Mouse (Mus musculus) midbrain, embryonic 10.5 days (tissue): ENCODE results near the gene Eno1. TPM values are rescaled to one million over a fixed set of nuclear protein-coding genes. Genes with fewer than 3 reads are reported as not detected.
A peak's percentile ranks its signal among the peaks of the same experiment; 100 is the strongest.

Source experiments
- DNase-seq: peaks from one replicate; pipeline ENCODE4 v3.0.0-alpha.2; 2017; ENCODE audit warnings: low spot score
- H3K27ac ChIP-seq: fragments of 300-500 bp; sonication (generic); replicated peaks from 2 replicates; pipeline ENCODE4 v1.5.1; 2016; ENCODE audit warnings: mild to moderate bottlenecking
- H3K27me3 ChIP-seq: fragments of 300-500 bp; sonication (generic); 2 replicates; pipeline ENCODE4 v1.6.1; 2016; ENCODE audit warnings: low read depth, mild to moderate bottlenecking; ENCODE audit not compliant: poor library complexity, severe bottlenecking
- H3K36me3 ChIP-seq: fragments of 300-500 bp; sonication (generic); 2 replicates; pipeline ENCODE4 v1.6.1; 2016; ENCODE audit warnings: mild to moderate bottlenecking, moderate library complexity
- H3K4me1 ChIP-seq: fragments of 300-500 bp; sonication (generic); 2 replicates; pipeline ENCODE4 v1.6.1; 2016
- H3K4me3 ChIP-seq: fragments of 300-500 bp; sonication (generic); 2 replicates; pipeline ENCODE4 v1.5.1; 2016; ENCODE audit warnings: mild to moderate bottlenecking, moderate library complexity
- H3K9me3 ChIP-seq: fragments of 300-500 bp; sonication (generic); replicated peaks from 2 replicates; pipeline ENCODE4 v1.6.1; 2016; ENCODE audit warnings: mild to moderate bottlenecking
- WGBS: fragments of 180-500 bp; shearing (Covaris S2); methylation state at CpG from one replicate; pipeline ENCODE4 v1.1.7; 2016; 5-methylcytosine and 5-hydroxymethylcytosine counted together
- polyA plus RNA-seq: library from polyadenylated mRNA; unstranded; fragments of >200 nt; fragmentation: Nextera tagmentation; extraction: Ambion mirVana; gene quantifications from 2 replicates; pipeline ENCODE4 v1.2.1, GENCODE M21; 2016

Gene Eno1
- 2,531 and 3,331 TPM in 2 replicates for polyA plus RNA-seq

DNA sequence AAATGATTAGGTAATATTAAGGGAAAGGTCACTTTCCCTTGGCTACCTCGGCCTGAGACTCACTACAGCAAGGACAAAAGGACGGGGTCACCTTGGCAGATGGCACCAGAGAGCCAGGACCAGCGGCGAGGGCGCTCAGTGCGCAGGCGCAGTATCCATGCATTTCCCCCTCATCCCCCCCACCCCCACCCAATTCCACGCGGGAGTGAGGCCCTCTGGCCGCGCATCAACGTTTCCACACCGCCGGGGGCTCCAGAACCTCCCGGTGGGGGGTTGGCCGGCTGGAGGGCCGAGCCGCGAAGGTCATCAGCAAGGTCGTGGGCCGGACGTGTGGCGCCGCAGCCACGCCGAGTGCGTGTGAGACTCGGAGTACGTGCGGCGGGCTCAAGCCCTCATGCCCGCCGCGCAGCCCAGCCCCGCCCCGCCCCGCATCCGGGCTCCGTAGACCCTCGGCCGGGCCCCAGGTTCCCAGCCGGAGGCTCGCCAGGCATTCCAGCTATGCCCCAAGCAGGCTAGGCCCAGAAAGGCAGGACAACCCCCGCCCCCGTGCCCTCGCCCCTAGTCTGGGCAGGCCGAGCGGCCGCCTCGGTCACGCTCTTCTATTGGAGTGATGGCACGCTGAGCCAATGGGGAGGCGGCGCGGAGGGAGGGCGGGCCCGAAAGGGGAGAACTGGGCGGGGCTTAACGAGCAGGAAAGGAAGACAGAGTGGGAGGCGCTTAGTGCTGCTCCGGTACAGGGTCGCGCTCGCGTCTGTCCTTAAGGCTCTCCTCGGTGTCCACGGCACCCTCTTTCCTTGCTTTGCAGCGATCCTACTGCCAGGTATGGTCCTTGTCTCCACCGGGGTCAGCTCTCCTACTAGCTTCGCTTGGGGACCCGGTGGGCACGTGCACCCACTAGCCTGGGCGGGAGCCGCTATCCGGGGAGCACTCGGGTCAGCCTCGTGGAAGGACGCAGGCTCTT is at the start of gene Eno1:
Eno1 (plus strand) TSS at position 201 of the 961 bp plus-strand sequence.
- peaks cover 31% of the 10 kb centered on the region for H3K36me3 ChIP-seq
- H3K27me3 ChIP-seq, result peaks cover 4% of the 10 kb centered on the region; the same call in 1 of the 2 replicates
- WGBS, result under 1% methylated on average over 78 of the region's 78 CpGs
- H3K27ac ChIP-seq, result peak within 1 kb of the TSS; percentile 99
- no peaks in the 10 kb centered on the region for H3K9me3 ChIP-seq
- peaks cover 68% of the 10 kb centered on the region for H3K4me1 ChIP-seq
- peak; percentile 100 for DNase-seq
- H3K4me3 ChIP-seq, result peak within 1 kb of the TSS; percentile 95

DNA sequence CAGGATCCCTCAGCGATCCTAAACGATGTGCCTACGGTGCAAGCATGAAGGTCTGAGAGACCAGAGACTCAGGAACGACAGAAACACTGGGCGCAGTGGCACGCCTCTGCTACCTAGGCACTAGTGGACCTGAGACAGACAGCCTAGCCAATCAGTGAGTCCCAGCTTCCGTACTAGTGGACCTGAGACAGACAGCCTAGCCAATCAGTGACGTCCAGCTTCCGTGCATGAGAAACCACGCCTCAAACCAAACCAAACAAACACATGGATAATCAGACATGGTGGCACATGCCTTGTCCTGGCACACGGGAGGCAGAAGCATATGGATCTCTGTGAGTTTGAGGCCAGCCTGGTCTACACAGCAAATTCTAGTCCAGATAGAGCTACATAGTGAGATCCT is 48.3 kb upstream of the Eno1 start:
- Histone ChIP-seq H3K27me3 (no peaks in the 10 kb centered on the region), H3K27ac (no peak overlapping the region), H3K4me3 (no peak overlapping the region), H3K9me3 (no peaks in the 10 kb centered on the region), H3K36me3 (no peaks in the 10 kb centered on the region), H3K4me1 (no peaks in the 10 kb centered on the region)
- WGBS, result 49% methylated on average over 11 of the region's 11 CpGs
- DNase-seq, result no peak

DNA sequence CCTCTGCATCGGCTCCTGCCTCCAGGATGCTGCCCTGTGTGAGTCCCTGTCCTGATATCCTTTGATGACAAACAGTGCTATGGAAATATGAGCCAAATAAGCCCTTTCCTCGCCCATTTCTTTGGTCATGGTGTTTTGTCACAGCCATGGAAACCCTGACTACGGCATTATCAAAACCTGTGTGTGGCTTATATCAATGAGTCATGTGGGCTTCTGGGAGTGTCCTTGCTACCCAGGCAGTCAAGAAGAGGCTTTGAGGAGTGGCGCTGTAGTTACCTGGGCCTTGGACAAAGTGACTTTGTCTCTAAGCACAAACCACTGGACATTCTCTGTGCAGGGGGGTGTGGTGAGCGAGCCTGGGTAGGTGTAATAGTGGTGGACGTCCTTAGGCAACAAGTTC is 44.3 kb upstream of the Eno1 start:
- WGBS, result 88% methylated on average over 6 of the region's 6 CpGs
- H3K27me3 ChIP-seq, result no peaks in the 10 kb centered on the region
- H3K27ac ChIP-seq, result no peak overlapping the region
- H3K4me3 ChIP-seq, result no peak overlapping the region
- no peaks in the 10 kb centered on the region for H3K36me3 ChIP-seq
- H3K4me1 ChIP-seq, result peaks cover under 1% of the 10 kb centered on the region; the same call in 1 of the 2 replicates
- H3K9me3 ChIP-seq, result no peaks in the 10 kb centered on the region
- no peak for DNase-seq

DNA sequence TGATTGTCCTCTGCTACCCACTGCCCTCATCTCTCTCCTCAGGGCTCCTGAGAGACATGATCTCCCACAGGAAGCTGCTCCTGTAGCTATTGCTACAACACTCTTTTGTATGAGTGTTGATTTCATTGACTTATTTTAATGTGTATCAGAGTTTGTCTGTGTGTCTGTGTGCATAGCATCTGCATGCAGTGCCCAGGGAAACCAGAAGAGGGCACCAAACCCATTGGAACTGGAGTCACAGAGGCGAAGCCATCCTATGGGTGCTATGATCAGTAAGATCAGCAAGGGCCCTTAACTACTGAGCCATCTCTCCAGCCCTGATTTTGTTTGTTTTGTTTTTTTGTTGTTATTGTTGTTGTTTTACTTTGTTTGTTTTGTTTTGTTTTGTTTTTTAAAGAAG is 42.6 kb upstream of the Eno1 start:
- 56% methylated on average over 1 of the region's 1 CpGs for WGBS
- peak; percentile 61 for DNase-seq
- peaks cover 3% of the 10 kb centered on the region; the same call in 1 of the 2 replicates for H3K4me1 ChIP-seq
- H3K4me3 ChIP-seq, result no peak overlapping the region
- H3K27ac ChIP-seq, result no peak overlapping the region
- no peaks in the 10 kb centered on the region for H3K9me3 ChIP-seq
- no peaks in the 10 kb centered on the region for H3K36me3 ChIP-seq
- no peaks in the 10 kb centered on the region for H3K27me3 ChIP-seq

DNA sequence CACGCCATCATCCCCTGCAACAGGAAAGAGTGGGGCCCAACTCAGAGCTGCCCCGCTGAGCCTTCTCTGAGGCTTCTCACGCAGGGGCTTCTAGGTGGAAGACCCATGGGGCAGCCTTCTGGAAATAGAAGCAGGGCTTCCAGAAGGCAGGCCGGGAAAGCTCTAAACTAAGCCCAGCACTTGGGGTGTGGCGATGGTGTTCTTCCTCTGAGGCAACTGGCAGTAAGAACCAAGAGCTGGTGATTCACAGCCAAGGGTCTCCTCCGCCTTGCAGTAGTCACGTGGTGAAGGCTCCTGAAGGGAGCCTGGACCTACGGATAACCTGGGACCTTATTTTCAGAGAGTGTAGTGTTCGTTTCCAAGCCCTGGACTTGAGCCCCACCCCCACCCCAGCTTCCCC is 38.3 kb upstream of the Eno1 start:
- H3K27me3 ChIP-seq, result no peaks in the 10 kb centered on the region
- no peak overlapping the region for H3K4me3 ChIP-seq
- WGBS, result 73% methylated on average over 9 of the region's 9 CpGs
- peaks cover 3% of the 10 kb centered on the region; the same call in 1 of the 2 replicates for H3K4me1 ChIP-seq
- H3K9me3 ChIP-seq, result no peaks in the 10 kb centered on the region
- H3K36me3 ChIP-seq, result no peaks in the 10 kb centered on the region
- H3K27ac ChIP-seq, result 0 out of 2 replicates have a peak overlapping the region, but pooled peaks have one; percentile 7
- no peak for DNase-seq

DNA sequence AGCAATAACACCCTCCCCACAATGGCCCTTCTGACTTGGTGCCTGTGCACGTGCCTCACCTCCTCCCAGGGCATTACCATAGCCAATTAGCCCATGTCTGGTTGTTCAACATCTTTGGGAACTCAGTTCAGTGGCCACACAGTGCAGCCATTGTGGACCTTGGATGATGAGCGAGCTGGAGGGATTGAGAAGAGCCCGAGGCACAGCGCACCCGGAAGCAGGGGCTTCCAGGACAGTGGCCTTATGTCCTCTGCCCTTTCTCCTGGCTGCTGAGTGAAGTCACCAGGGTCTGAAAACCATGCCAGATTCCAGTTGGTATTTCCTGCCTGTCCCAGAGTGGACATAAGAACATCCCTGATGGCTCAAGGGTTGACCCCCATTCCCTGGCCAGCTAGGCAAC is 35.3 kb upstream of the Eno1 start, which contains the start of gene Car6:
Car6 (minus strand) TSS at position 101 of the 400 bp plus-strand sequence.
- H3K9me3 ChIP-seq, result no peaks in the 10 kb centered on the region
- peaks cover 8% of the 10 kb centered on the region for H3K4me1 ChIP-seq
- WGBS, result 72% methylated on average over 5 of the region's 5 CpGs
- no peaks in the 10 kb centered on the region for H3K27me3 ChIP-seq
- DNase-seq, result no peak
- no peak within 1 kb of the TSS for H3K27ac ChIP-seq
- no peaks in the 10 kb centered on the region for H3K36me3 ChIP-seq
- H3K4me3 ChIP-seq, result no peak within 1 kb of the TSS

DNA sequence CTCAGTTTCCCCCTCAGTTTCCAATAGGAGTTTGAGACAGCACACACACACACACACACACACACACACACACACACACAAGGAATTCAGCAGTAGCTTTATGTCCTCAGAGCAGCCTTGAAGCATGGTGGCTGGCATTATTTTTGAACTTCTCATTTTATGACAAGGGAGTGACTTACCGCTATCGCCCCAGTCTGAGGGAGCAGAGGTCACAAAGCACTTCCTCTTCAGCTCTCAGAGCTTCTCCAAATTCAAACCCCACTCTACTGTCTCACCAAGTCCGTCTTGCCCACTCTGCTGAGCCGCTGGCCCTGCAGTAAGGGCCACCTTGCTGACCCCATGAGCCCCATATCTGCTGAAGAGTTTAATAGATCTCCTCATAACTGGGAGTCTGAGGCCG is 33.8 kb upstream of the Eno1 start:
- Histone ChIP-seq H3K27ac (no peak overlapping the region), H3K4me3 (no peak overlapping the region), H3K36me3 (no peaks in the 10 kb centered on the region), H3K4me1 (peaks cover 5% of the 10 kb centered on the region), H3K27me3 (no peaks in the 10 kb centered on the region), H3K9me3 (no peaks in the 10 kb centered on the region)
- DNase-seq, result no peak
- WGBS, result 90% methylated on average over 5 of the region's 5 CpGs

DNA sequence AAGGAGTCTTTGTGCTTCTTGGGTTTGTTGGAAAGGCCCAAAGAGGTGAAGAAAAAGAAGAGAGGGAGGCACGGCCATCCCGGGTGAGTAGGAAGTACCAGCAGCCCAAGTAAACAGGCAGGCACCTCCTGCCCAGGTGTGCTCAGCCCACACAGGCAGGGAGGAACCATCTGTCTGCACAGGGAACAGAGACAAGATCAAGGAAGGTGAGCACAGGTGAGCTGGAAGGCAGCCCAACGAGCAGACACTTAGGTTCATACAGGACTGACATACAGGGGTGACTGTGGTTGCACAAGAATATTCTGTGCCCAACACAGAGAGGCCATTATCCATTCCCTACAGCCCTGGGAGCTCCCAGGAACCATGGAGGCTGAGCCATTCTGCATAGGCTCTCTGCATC is 31.6 kb upstream of the Eno1 start:
- Histone ChIP-seq H3K36me3 (no peaks in the 10 kb centered on the region), H3K4me3 (no peak overlapping the region), H3K27me3 (no peaks in the 10 kb centered on the region), H3K27ac (no peak overlapping the region), H3K4me1 (peaks cover 5% of the 10 kb centered on the region), H3K9me3 (no peaks in the 10 kb centered on the region)
- DNase-seq, result no peak
- WGBS, result 87% methylated on average over 3 of the region's 3 CpGs

DNA sequence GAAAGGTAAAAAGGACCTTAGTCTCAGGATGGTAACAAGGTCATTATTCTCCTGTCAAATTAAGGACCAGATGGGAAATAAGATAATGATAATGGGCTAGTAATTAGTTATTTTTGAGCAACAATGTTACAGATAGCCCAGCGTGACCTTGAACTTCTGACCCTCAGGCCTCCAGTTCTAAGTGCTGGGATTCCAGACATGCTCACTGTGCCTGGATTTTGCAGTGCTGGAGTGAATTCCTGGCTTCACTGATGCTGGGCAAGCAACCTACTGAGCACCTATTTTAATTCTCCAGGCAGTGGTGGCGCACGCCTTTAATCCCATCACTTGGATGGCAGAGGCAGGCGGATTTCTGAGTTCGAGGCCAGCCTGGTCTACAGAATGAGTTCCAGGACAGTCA is 26.8 kb upstream of the Eno1 start:
- H3K4me3 ChIP-seq, result no peak overlapping the region
- 89% methylated on average over 5 of the region's 5 CpGs for WGBS
- H3K9me3 ChIP-seq, result no peaks in the 10 kb centered on the region
- peaks cover 14% of the 10 kb centered on the region for H3K4me1 ChIP-seq
- H3K27me3 ChIP-seq, result no peaks in the 10 kb centered on the region
- no peaks in the 10 kb centered on the region for H3K36me3 ChIP-seq
- no peak overlapping the region for H3K27ac ChIP-seq
- DNase-seq, result no peak

DNA sequence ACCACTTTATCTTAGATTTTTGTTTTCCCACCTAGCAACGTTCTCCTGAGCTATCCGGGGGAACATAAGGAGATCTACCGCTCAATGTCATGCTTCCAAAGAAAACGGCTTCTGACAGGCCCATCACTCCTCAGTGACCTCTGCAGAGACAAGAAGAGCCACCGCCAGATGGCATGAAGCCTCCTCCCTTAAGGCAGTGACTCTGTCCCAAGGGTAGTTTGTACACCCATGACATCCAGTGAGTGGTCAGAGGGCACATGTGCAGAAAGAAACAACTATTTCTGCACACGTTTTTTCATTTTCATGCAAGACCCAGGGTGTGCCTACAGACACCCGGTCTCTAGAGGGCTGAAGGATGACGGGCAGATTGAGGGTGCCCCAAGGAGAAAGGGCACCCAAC is 26.2 kb upstream of the Eno1 start:
- no peaks in the 10 kb centered on the region for H3K27me3 ChIP-seq
- H3K27ac ChIP-seq, result no peak overlapping the region
- no peak overlapping the region for H3K4me3 ChIP-seq
- WGBS, result 87% methylated on average over 8 of the region's 8 CpGs
- no peaks in the 10 kb centered on the region for H3K36me3 ChIP-seq
- DNase-seq, result no peak
- no peaks in the 10 kb centered on the region for H3K9me3 ChIP-seq
- H3K4me1 ChIP-seq, result peaks cover 14% of the 10 kb centered on the region

DNA sequence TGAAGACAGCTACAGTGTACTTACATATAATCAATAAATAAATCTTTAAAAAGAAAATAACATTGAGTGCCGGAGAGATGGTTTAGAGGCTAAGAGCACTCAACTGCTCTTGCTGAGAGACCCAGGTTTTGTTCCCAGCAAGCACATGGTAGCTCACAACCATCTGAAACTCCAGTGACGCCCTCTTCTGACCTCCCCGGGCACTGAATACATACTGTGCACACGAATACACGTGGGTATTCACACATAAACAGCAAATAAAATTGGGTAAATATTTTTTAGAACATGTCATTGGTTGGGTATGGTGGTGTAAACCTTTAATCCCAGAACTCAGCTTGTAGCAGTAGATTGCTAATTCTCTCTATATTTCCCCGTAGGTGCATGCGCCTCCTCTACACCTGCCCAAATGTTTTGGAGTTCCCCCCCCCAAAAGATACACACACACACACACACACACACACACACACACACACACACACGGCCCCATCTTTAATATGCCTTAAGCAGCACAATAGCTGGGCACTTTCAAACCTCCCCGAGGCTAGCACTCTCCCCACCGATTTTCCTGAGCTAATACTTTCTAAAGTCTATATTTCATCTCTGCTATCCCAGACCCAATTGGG is 24.5 kb upstream of the Eno1 start:
- 55% methylated on average over 10 of the region's 10 CpGs for WGBS
- Histone ChIP-seq H3K27me3 (no peaks in the 10 kb centered on the region), H3K27ac (peak overlapping the region; percentile 80)

DNA sequence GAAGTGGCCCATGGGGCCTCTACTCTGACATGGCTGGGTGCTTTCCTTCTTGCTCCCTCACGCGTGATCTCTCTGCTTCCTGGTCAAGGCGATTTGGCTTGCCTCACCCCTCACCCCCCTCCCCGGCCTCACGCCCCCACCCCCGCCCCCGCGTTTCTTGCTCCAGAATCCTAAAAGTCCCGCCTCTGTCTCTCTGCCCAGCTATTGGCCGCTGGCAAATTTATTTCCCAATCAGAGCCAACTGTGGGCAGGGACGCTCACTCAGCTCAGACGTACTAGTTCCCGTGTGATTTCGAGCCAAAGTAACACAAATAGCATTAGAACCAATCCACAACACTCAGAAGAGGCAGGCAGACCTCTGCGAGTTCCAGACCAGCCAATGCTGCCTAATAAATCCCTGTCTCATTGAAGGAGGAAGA is 24.0 kb upstream of the Eno1 start:
- Histone ChIP-seq H3K9me3 (no peaks in the 10 kb centered on the region), H3K4me3 (peak overlapping the region; percentile 51), H3K36me3 (no peaks in the 10 kb centered on the region), H3K27ac (peak overlapping the region; percentile 80), H3K4me1 (peaks cover 23% of the 10 kb centered on the region), H3K27me3 (no peaks in the 10 kb centered on the region)
- peak; percentile 84 for DNase-seq
- WGBS, result 1% methylated on average over 15 of the region's 15 CpGs

More for the DNA sequence above, 24.5 kb upstream of the Eno1 start:
- H3K4me3 ChIP-seq, result peak overlapping the region; percentile 51
- no peaks in the 10 kb centered on the region for H3K36me3 ChIP-seq
- DNase-seq, result no peak
- peaks cover 23% of the 10 kb centered on the region for H3K4me1 ChIP-seq
- no peaks in the 10 kb centered on the region for H3K9me3 ChIP-seq

DNA sequence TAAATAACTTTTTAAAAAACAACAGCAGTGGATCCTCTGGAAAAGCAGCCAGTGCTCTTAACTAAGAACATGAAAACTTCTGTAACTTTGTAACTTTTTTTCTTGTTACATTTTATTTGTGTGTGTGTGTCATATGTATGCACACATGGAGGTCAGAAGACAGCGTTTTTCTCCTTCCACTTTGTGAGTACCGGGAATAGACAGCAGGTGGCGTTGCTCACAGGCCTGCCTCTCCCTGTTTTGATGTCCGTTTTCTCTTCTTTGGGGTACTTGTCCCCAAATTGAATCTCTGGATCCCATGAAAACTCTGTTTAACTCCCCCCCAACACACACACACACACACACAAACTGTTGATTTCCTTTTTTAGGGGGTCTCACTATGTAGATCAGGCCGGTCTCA is 22.6 kb upstream of the Eno1 start:
- Histone ChIP-seq H3K4me1 (peaks cover 23% of the 10 kb centered on the region), H3K27me3 (no peaks in the 10 kb centered on the region), H3K9me3 (no peaks in the 10 kb centered on the region), H3K36me3 (no peaks in the 10 kb centered on the region), H3K4me3 (no peak overlapping the region), H3K27ac (no peak overlapping the region)
- no peak for DNase-seq
- 25% methylated on average over 5 of the region's 5 CpGs for WGBS
